Mouse (Mus musculus) left cerebral cortex, postnatal 14 days (tissue): ENCODE data around the gene Gm14137. TPM values are rescaled to one million over a fixed set of nuclear protein-coding genes. Genes with fewer than 3 reads are reported as not detected.

Experiments used
- DNase-seq, 2 experiments: peaks; one replicate each; pipeline ENCODE4 v3.0.0; 2021 to 2022; ENCODE audit warnings: low spot score in 2 of 2, mixed read lengths in 1 of 2
- intact Hi-C: fragments of 180-260 bp; cut with DNase I; formaldehyde crosslinking; loops from one replicate; pipeline ENCODE4 v1.15.1; 2025
- long read RNA-seq, 2 experiments: library from polyadenylated mRNA; stranded (forward); transcript quantifications; one replicate each; pipeline ENCODE4 v2.0.0; 2021
- total RNA-seq, 2 experiments: library from RNA; stranded (reverse); gene quantifications; 2 replicates each; pipeline ENCODE4 v1.2.3; 2021

Gm14137 gene
- not detected for total RNA-seq
- long read RNA-seq, experiment 1, partial matches to known transcripts: 0 of 2 reads
- long read RNA-seq, experiment 1, other reads (novel, unspliced or antisense): 0 of 2 reads
- long read RNA-seq, experiment 2: 0 reads

GRCm38 (mm10) chr2:119173991-119174651 lies at the start of gene Gm14137:
Gm14137 (plus strand) TSS chr2:119174509.
- DNase-seq: no peak
- intact Hi-C loops: no loop called here

GRCm38 (mm10) chr2:119136346-119136898 lies 37.9 kb upstream of the Gm14137 start:
- DNase-seq: no peak
- intact Hi-C loops: no loop called here

- no peak for DNase-seq
- intact Hi-C loops: no loop called here
Observed at GRCm38 (mm10) chr2:119145199-119145598, 29.1 kb upstream of the Gm14137 start.

GRCm38 (mm10) chr2:119146435-119146834 lies 27.9 kb upstream of the Gm14137 start:
- intact Hi-C loops: no loop called here
- DNase-seq: no peak

- DNase-seq: no peak
Observed at GRCm38 (mm10) chr2:119147160-119147678, 27.1 kb upstream of the Gm14137 start.

GRCm38 (mm10) chr2:119147775-119148174 lies 26.5 kb upstream of the Gm14137 start:
- intact Hi-C loops: no loop called here
- peak; percentile 24 to 51 for DNase-seq

More at GRCm38 (mm10) chr2:119147160-119147678, 27.1 kb upstream of the Gm14137 start:
- intact Hi-C loops: no loop called here

- intact Hi-C loops: no loop called here
- DNase-seq: no peak
Observed at GRCm38 (mm10) chr2:119152255-119152654, 22.1 kb upstream of the Gm14137 start.

GRCm38 (mm10) chr2:119154683-119155082 lies 19.6 kb upstream of the Gm14137 start:
- intact Hi-C loops: no loop called here
- no peak for DNase-seq

- intact Hi-C loops: no loop called here
- DNase-seq: no peak
Observed at GRCm38 (mm10) chr2:119155388-119155787, 18.9 kb upstream of the Gm14137 start.

- no peak for DNase-seq
- intact Hi-C loops: no loop called here
Observed at GRCm38 (mm10) chr2:119156081-119156680, 18.1 kb upstream of the Gm14137 start.

GRCm38 (mm10) chr2:119156681-119157572 lies 17.4 kb upstream of the Gm14137 start, which contains the start of gene Rmdn3:
Rmdn3 (minus strand) TSS chr2:119157034.
- DNase-seq: peak; percentile 97
- intact Hi-C loops: no loop called here

- DNase-seq: no peak
- intact Hi-C loops: no loop called here
Observed at GRCm38 (mm10) chr2:119157836-119158235, 16.5 kb upstream of the Gm14137 start.

- intact Hi-C loops: no loop called here
- DNase-seq: no peak
Observed at GRCm38 (mm10) chr2:119161247-119161646, 13.1 kb upstream of the Gm14137 start.

GRCm38 (mm10) chr2:119163135-119163534 lies 11.2 kb upstream of the Gm14137 start:
- intact Hi-C loops: no loop called here
- no peak for DNase-seq

GRCm38 (mm10) chr2:119163999-119164398 lies 10.3 kb upstream of the Gm14137 start:
- intact Hi-C loops: no loop called here
- no peak for DNase-seq

GRCm38 (mm10) chr2:119165401-119165800 lies 8.9 kb upstream of the Gm14137 start:
- intact Hi-C loops: no loop called here

GRCm38 (mm10) chr2:119166901-119167865 lies 7.1 kb upstream of the Gm14137 start, which contains the start of gene Gchfr:
Gchfr (plus strand) TSS chr2:119167773.
- peak in 1 of 2 experiments; percentile 28 for DNase-seq
- intact Hi-C loops: no loop called here

More at GRCm38 (mm10) chr2:119165401-119165800, 8.9 kb upstream of the Gm14137 start:
- DNase-seq: no peak

- intact Hi-C loops: no loop called here
- no peak for DNase-seq
Observed at GRCm38 (mm10) chr2:119167866-119168256, 6.4 kb upstream of the Gm14137 start.
